Mouse (Mus musculus) forebrain, embryonic 13.5 days (tissue): Measurements from ENCODE around the gene Fancg. TPM values are rescaled to one million over a fixed set of nuclear protein-coding genes. Genes with fewer than 3 reads are reported as not detected.

ENCODE experiments used
- ATAC-seq: fragments of 200-750 bp; cut with Nextera tagmentation; 2 replicates; pipeline ENCODE4 v1.8.0; 2017
- H3K27ac ChIP-seq: fragments of 300-500 bp; sonication (generic); 2 replicates; pipeline ENCODE4 v1.5.1; 2015; ENCODE audit warnings: inconsistent platforms, mild to moderate bottlenecking, moderate library complexity
- H3K27me3 ChIP-seq: fragments of 300-500 bp; sonication (generic); 2 replicates; pipeline ENCODE4 v1.6.1; 2015; ENCODE audit warnings: mild to moderate bottlenecking, inconsistent platforms
- H3K36me3 ChIP-seq: fragments of 300-500 bp; sonication (generic); 2 replicates; pipeline ENCODE4 v1.6.1; 2015; ENCODE audit warnings: mild to moderate bottlenecking, inconsistent platforms; ENCODE audit not compliant: poor library complexity, severe bottlenecking
- H3K4me1 ChIP-seq: fragments of 300-500 bp; sonication (generic); 2 replicates; pipeline ENCODE4 v1.6.1; 2015; ENCODE audit warnings: inconsistent platforms
- H3K4me2 ChIP-seq: fragments of 300-500 bp; sonication (generic); 2 replicates; pipeline ENCODE4 v1.6.1; 2015; ENCODE audit warnings: inconsistent platforms, mild to moderate bottlenecking, moderate library complexity
- H3K4me3 ChIP-seq: fragments of 300-500 bp; sonication (generic); 2 replicates; pipeline ENCODE4 v1.5.1; 2015; ENCODE audit warnings: mild to moderate bottlenecking, inconsistent platforms
- H3K9ac ChIP-seq: fragments of 300-500 bp; sonication (generic); 2 replicates; pipeline ENCODE4 v1.6.1; 2015; ENCODE audit warnings: mild to moderate bottlenecking, inconsistent platforms
- H3K9me3 ChIP-seq: fragments of 300-500 bp; sonication (generic); replicated peaks from 2 replicates; pipeline ENCODE4 v1.6.1; 2016; ENCODE audit warnings: inconsistent platforms
- WGBS: fragments of 180-500 bp; shearing (Covaris S2); methylation state at CpG from one replicate; pipeline ENCODE4 v1.1.7; 2015; 5-methylcytosine and 5-hydroxymethylcytosine counted together
- polyA plus RNA-seq: library from polyadenylated mRNA; unstranded; fragments of >200 nt; fragmentation: Nextera tagmentation; extraction: Ambion mirVana; gene quantifications from 2 replicates; pipeline ENCODE4 v1.2.1, GENCODE M21; 2015

Fancg gene
- polyA plus RNA-seq, 1 experiment from 2014 or later, result 22.9 TPM

DNA sequence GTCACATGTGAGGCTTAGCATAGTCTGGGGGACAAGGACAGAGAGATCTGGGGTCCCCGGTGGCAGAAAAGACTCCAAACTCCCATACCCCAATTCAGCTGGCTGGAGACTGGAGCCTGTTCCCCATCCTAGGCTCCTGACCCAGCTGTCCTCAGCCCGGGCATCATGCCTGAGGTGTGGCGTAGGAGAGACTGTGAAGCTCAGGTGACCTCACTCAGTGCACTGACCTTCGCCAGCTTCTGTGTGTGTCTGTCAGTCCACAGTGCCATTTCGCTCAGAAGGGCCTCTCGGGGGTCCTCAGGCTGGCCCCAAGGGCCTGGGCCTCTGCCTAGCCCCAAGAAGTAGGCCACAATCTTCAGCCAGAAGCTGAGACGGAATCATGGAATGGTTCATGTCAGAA, 57.7 kb downstream of the Fancg start:
- 87% methylated on average over 7 of the region's 7 CpGs for WGBS
- peaks cover 29% of the 10 kb centered on the region for H3K36me3 ChIP-seq
- no peaks in the 10 kb centered on the region for H3K9me3 ChIP-seq
- ATAC-seq, result no peak
- peaks cover 71% of the 10 kb centered on the region for H3K4me1 ChIP-seq
- peak overlapping the region; percentile 97 for H3K27ac ChIP-seq
- H3K4me3 ChIP-seq, result peak overlapping the region; percentile 69
- peak overlapping the region; percentile 98 for H3K4me2 ChIP-seq
- H3K27me3 ChIP-seq, result no peaks in the 10 kb centered on the region
- peak overlapping the region; percentile 91 for H3K9ac ChIP-seq

Other genes with a start within 250 kb of the Fancg start
- gene Ccl21a, start 236.5 kb downstream of the Fancg start, polyA plus RNA-seq, result 1.2 TPM in 1 of 2 replicates, not detected in the other
- gene Fam205a1, start 156.6 kb downstream of the Fancg start, polyA plus RNA-seq, result 0.05 TPM in 1 of 2 replicates, not detected in the other
- gene Gm12394, start 153.7 kb downstream of the Fancg start, polyA plus RNA-seq, result 0.48 and 0.54 TPM in 2 replicates
- 1.0 and 1.1 TPM in 2 replicates for gene Fam205c, start 136.3 kb downstream of the Fancg start, polyA plus RNA-seq
- gene Phf24, start 93.8 kb downstream of the Fancg start, polyA plus RNA-seq, result 8.2 and 10.3 TPM in 2 replicates
- gene Dnajb5, start 60.7 kb downstream of the Fancg start, polyA plus RNA-seq, result 34.6 and 46.7 TPM in 2 replicates
- 0.48 and 0.81 TPM in 2 replicates for gene 1700022I11Rik, start 40.9 kb downstream of the Fancg start, polyA plus RNA-seq
- gene Vcp, start 10.0 kb downstream of the Fancg start, polyA plus RNA-seq, result 545 and 570 TPM in 2 replicates
- gene Pigo, start 15.3 kb upstream of the Fancg start, polyA plus RNA-seq, result 21.4 and 25.3 TPM in 2 replicates
- 305 and 335 TPM in 2 replicates for gene Stoml2, start 21.2 kb upstream of the Fancg start, polyA plus RNA-seq
- 33.8 and 42.3 TPM in 2 replicates for gene Fam214b, start 35.7 kb upstream of the Fancg start, polyA plus RNA-seq
- 15.1 and 15.2 TPM in 2 replicates for gene Unc13b, start 48.4 kb upstream of the Fancg start, polyA plus RNA-seq